Mouse (Mus musculus) fat pad, adult 2 months (tissue): ENCODE data around the gene Ugt1a6a.
"Not testable (repeated sequence)": the region's sequence is repeated elsewhere in the genome, so short reads cannot be mapped to it uniquely, and the experiment has no call there.

Experiments used
- DNase-seq: peaks from one replicate; pipeline ENCODE4 v3.0.0-alpha.2; 2011; ENCODE audit warnings: low read depth, low spot score; ENCODE audit errors: extremely low read depth

Gene Ugt1a6a

GRCm38 (mm10) chr1:88134457-88135011, at the start of gene Ugt1a6a:
TSS of gene Ugt1a6a (plus strand) at chr1:88134809.
- DNase-seq: peak; percentile 93

DNA sequence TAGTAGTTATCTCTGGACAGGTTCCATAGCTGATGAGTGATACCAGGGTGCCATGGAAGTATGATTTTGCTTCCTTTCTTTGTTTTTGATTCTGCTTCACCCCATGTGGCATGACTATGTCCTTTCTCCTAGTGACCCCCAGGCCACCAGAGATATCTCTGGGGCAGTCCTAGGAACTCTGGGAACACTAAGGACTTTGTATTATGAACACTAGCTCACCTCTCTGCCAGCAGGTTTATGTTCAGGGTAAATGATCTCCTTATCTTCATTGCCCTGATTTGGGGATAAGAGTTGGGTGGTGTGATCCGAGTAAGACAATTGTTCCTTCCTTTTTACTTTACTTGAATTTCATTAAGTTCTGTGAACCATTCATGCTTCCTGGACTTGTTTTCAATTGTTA, 48.5 kb upstream of the Ugt1a6a start:
- no peak for DNase-seq

- DNase-seq: no peak
Observed at GRCm38 (mm10) chr1:88087513-88087912, 47.1 kb upstream of the Ugt1a6a start, which contains the start of gene Ugt1a8. TSS of gene Ugt1a8 (plus strand) at chr1:88087813.

- no peak for DNase-seq
Observed at GRCm38 (mm10) chr1:88092341-88092740, 42.3 kb upstream of the Ugt1a6a start.

DNA sequence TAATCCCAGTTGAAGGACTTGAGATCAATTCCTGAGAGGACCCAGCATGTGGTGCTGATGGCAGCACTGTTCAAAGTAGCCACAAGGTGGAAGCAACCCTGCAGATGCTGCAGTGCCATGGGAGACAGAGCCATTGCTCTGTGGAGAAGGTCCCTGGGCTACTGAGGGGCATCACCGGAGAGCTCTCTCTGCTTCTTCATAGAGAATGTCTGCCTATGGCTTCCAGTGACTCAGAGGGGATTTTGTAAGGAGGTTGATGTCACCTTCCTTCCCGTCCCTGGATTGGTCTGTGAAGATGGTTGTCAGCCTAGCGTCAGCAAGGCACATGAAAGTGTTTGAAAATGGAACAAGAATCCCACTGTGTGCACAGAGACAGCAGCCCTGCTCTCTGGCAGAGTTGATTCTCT, 40.3 kb upstream of the Ugt1a6a start:
- not testable (repeated sequence) for DNase-seq

- DNase-seq: no peak
Observed at GRCm38 (mm10) chr1:88094941-88095492, 39.6 kb upstream of the Ugt1a6a start, which contains the start of gene Ugt1a7c. TSS of gene Ugt1a7c (plus strand) at chr1:88095062.

DNA sequence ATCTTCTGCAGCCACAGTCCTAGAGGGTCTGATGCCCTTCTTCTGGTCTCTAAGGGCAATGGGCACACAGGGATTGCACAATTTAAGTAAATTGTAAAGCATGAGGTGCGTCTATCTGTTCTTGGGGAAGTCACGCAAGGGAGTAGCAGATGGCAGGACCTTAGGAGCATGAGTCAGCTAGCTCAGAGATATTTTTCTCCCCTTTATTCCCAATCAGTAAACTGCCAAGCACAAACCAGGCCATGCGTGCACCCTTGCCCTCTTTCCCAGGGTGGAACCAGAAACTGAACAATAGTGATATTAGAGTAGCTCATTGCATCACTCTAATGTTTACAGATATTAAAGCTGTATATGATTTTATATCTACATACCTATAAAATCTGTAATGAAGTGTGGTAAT, 36.1 kb upstream of the Ugt1a6a start:
- not testable (repeated sequence) for DNase-seq

- DNase-seq: not testable (repeated sequence)
Observed at GRCm38 (mm10) chr1:88099691-88100090, 34.9 kb upstream of the Ugt1a6a start.

GRCm38 (mm10) chr1:88103019-88103418, 31.6 kb upstream of the Ugt1a6a start, which contains the start of gene Ugt1a6b:
TSS of gene Ugt1a6b (plus strand) at chr1:88103252.
- DNase-seq: peak; percentile 74

DNA sequence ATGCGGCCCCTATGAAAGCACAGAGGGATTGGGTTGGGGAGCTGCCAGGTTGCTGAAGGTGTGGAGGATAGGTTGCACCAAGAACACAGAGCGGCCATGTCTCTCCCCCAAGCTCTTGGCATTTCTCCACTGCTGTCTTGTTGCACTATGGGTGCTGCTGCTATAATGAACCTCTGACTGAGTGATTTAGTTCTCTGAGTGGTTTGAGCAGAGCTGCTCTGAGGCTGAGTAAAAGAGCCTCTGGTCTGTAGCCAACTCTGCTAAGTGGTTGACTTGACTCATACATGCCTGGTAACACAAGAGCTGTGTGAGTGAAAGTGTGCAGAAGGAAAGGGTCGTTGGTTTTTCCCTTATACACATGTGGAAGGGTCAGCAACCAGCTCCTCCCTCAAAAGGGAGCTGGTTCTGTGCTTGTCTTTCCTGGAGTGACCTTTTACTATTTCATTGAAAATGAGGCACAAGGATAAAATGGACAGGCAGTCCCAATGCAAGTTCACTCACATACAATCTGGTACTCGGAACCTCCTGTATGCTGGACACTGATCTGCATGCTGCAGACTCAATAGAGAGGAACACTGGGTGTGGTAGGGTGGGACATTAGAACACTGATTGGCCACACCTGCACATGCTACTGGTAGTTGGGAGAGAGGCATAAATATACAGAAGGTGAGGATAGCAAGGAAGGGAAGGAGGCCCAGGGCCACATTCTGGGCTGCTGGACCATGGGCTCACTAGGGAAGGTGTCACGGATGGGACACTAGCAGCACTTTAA, 30.7 kb upstream of the Ugt1a6a start:
- not testable (repeated sequence) for DNase-seq

- no peak for DNase-seq
Observed at GRCm38 (mm10) chr1:88104667-88105430, 29.8 kb upstream of the Ugt1a6a start.

- no peak for DNase-seq
Observed at GRCm38 (mm10) chr1:88105656-88106055, 29.0 kb upstream of the Ugt1a6a start.

DNA sequence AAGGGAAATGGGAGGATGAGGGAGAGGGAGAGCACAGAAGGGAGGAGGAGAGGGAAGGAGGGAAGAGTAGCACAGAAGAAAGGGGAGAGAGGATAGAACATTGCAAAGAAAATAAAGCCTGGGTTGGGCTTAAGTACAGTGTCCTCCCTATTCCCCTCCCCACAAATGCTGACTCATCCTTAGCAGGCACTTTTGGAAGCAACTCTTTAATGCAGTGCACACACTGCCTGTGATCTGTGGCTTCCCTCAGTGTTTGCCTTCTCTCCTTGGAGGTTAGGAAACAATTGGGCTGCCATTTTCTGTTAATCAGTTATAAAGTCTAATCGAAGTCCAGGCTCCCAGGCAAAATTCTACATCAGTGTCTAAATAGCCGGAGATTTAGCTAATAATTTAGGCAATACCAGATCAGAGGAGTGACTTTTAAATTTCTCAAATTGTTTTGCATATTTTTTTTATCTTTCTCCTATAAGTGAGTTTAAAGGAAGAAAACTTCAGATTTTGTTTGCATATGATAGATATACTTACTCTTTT, 25.5 kb upstream of the Ugt1a6a start:
- not testable (repeated sequence) for DNase-seq

DNA sequence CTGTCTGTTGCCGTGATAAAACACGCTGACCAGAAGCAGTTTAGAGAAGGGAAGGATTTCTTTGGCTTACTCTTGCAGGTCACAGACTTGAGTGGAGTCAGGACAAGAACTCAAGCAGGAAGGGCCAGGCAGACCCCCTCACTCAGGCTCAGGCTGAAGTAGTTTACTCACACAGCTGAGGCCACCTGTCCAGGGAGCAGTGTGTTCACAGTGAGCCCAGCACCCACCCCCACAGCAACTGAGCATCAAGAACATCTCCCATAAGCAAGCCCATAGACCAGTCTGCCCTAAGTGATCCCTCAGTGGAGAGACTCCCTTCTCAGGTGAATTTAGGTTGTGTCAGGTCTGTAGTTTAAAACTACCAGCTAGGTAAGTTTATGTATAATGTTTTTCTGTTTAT, 25.0 kb upstream of the Ugt1a6a start:
- DNase-seq: not testable (repeated sequence)

DNA sequence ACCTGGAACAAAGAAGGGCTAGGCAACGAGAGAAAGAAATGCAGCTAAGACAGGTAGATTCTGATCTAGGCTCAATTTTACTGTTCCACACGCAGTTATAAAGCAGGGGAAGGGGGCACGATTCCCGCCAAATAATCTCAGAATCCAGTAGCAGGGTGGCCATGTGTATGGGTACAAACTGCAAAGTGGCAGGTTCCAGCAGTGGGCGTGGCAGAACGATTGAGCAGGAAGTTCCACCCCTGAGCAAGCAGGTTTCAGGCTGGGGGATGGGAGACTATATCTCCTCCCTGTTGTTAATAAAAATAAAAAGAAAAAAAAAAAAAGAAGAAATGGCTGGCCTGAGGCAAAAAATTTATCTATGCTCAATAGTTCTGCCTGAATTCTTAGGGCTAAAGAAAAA, 21.8 kb upstream of the Ugt1a6a start:
- DNase-seq: not testable (repeated sequence)

DNA sequence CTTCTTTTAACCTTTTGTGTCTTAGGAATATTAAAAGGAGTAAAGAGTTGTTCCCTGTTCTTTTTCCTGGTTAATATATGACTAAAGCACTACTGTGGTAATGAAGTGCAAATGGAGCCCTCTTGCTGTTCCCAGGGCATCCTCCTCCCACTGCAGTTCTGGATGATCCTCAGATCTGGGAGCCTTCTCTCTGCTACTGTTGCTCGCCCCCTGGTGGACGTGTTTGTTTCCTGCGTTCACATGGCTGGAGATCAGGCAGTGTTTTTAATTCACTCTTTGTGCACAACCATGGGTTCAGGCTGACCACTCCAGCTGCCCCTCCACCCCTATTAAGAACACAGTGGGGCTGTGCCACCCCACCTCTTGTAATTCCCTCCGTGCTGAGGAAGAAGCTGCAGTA, 14.1 kb upstream of the Ugt1a6a start:
- DNase-seq: not testable (repeated sequence)

- DNase-seq: not testable (repeated sequence)
Observed at GRCm38 (mm10) chr1:88121521-88121920, 13.1 kb upstream of the Ugt1a6a start.

DNA sequence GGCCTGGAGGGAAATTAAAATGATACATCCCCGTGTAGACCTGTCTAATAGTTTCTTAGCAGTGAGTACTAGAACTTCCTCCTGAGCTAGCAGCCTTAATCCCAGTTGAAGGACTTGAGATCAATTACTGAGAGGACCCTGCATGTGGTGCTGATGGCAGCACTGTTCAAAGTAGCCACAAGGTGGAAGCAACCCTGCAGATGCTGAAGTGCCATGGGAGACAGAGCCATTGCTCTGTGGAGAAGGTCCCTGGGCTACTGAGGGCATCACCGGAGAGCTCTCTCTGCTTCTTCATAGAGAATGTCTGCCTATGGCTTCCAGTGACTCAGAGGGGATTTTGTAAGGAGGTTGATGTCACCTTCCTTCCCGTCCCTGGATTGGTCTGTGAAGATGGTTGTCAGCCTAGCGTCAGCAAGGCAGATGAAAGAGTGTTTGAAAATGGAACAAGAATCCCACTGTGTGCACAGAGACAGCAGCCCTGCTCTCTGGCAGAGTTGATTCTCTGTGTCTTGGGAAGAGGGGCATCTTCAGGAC, 8.7 kb upstream of the Ugt1a6a start:
- not testable (repeated sequence) for DNase-seq

GRCm38 (mm10) chr1:88129091-88129490, 5.5 kb upstream of the Ugt1a6a start:
- not testable (repeated sequence) for DNase-seq

DNA sequence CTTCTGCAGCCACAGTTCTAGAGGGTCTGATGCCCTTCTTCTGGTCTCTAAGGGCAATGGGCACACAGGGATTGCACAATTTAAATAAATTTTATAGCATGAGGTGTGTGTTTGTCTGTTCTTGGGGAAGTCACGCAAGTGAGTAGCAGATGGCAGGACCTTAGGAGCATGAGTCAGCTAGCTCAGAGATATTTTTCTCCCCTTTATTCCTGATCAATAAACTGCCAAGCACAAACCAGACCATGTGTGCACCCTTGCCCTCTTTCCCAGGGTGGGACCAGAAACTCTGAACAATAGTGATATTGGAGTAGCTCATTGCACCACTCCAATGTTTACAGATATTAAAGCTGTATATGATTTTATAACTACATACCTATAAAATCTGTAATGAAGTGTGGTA, 4.4 kb upstream of the Ugt1a6a start:
- DNase-seq: not testable (repeated sequence)
